Mouse (Mus musculus) left cerebral cortex, postnatal 4 days (tissue): Measurements from ENCODE around the gene Mup21. TPM values are rescaled to one million over a fixed set of nuclear protein-coding genes. Genes with fewer than 3 reads are reported as not detected.
A peak's percentile ranks its signal among the peaks of the same experiment; 100 is the strongest.
"Not testable (repeated sequence)": the region's sequence is repeated elsewhere in the genome, so short reads cannot be mapped to it uniquely, and the experiment has no call there.

ENCODE experiments used
- DNase-seq: peaks from one replicate; pipeline ENCODE4 v3.0.0-alpha.2; 2022
- intact Hi-C: fragments of 180-260 bp; cut with DNase I; formaldehyde crosslinking; loops from one replicate; pipeline ENCODE4 v1.15.1; 2025
- total RNA-seq, 2 experiments: library from RNA; stranded (reverse); gene quantifications; 2 replicates each; pipeline ENCODE4 v1.2.3; 2021

Gene Mup21
- not detected for total RNA-seq

DNA sequence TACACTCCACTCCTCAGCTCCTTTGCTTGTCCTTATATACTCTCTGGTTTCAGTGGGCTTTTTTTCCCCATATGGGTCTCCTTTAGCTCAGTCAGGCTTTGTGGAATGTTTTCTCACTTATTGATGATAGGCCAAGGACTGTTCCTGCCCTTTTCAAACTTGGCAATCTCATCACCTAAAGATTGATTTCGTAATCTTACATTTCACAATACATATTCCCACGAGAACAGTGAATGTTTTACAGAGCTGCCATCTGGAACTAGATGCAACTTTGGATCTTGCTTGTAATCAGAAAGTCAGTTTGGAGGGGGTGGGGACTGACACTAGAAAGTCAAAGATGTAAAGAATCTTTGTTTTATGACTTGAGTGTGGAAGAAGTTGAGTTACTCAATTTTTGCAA is at the start of gene Mup21:
Mup21 (minus strand) TSS at position 53 of the 400 bp plus-strand sequence.
- no peak for DNase-seq
- intact Hi-C loops: no loop called here

DNA sequence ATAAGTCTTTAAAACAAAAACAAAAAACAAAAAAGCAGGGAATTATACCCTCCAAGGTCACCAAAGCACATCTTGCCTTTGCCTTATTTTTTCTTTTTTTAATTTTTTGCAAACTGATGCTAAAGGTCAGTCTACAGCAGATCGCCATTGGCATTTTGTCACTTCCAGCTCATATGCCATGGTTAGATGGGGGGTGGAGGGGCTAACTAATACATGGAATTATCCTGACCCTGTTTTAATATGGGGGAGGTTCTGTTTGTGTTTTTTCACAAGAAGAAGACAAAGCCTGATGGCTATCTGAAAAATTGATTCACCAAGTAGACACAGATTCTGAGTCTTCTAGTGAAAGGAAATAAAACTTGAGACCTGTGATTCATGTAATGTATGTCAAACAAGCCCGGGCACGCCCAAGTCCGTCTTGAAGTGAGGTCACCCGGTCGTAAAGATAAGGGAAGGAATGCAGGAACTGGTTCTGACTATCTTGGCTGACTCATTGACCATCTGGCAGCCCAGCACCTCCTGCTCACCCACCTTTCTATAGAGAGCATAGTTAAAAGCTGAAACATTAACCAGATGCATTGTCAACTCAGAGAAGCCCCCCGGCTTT is 49.4 kb upstream of the Mup21 start:
- intact Hi-C loops: no loop called here
- DNase-seq: no peak

DNA sequence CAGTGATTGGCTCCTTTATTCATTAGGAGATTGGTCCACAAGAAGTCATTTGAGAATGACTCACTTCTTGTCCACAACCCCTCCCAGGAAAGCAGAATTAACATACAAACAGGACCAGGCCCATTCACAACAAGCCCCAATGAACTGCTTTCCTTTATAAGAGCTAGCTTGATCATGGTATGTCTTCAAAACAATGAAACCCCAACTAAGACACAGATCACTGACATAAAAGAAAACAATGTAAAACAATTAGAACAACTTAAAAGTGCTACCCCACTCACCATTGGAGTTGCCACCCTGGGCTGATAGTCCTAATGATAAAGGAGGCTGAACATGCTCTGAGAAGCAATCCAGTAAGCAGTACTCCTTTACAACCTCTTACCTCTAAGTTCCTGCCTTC is 38.1 kb upstream of the Mup21 start:
- intact Hi-C loops: no loop called here
- no peak for DNase-seq

DNA sequence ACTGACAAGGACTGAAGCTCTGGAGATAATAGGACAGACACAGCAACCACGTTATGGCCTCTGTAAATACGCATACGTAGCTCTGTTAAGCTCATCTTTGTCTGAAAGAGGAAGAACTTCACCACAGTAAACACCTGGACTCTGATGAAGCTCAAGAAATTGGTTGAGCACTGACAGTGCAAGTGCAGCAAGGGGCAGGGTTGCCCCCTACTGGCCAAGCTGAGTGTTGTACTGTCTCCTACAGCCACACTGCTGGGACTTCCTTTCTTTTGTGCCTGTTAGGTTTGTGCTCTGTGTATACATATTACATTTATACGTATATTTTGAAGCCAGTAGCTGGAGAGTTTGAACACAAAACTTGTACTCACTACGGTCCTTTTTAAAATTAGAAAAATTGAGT is 26.6 kb upstream of the Mup21 start:
- DNase-seq: peak; percentile 13
- intact Hi-C loops: no loop called here

DNA sequence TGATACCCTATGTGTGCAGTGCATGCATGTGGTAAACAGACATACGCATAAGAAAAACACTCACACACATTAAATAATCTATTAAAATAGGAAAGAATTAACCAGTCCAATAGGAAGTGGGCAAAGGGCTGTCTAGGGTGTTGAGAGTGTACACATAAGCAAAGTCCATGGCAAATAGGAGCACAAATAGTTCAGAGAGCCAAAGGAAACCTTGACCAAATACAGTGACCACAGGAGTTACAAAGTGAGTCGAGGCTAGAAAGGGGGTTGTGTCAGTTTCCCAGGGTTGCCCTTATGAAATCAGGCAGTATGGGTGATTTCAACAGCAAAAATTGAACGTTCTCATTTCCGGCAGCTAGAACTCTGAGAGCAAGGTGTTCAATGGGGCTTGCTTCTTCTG is 23.8 kb upstream of the Mup21 start:
- intact Hi-C loops: no loop called here

DNA sequence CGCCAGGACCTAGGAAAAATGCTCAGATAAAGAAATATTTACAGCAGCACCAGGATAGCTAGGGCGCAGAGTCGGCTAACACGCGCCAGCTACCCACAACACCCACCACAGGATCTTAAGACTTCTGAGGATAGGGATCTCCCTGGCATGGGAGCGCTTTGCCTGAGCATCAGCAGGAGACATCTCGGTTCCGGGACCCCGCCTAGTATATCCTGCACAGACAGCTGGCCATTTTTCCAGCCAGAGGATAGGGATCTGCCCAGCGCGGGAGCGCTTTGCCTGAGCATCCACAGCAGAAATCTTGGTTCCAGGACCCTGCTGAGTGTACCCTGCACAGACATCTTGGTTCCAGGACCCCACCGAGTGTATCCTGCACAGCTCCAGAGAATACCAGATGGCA is 17.0 kb upstream of the Mup21 start:
- DNase-seq, intact Hi-C loops: not testable (repeated sequence)

More for the DNA sequence above, 23.8 kb upstream of the Mup21 start:
- DNase-seq: no peak

DNA sequence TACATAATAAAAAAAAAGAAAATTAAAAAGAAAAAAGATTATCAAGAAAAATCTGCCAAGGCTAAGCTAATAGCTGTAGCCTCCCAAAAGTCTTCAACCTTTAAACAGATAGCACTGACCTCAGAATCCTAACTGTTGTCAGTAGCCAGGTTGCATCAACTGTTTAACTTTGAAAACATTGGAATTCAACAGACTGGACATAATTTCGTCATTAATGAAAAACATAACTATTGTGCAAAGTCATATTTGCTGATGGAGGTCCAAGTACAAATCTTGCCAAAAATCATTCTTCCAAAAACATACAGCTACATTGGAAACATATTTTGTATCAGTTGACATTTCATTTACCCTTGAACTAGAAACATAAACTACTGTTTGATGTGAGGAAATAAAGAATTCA is 7.7 kb upstream of the Mup21 start:
- DNase-seq: no peak
- intact Hi-C loops: no loop called here

DNA sequence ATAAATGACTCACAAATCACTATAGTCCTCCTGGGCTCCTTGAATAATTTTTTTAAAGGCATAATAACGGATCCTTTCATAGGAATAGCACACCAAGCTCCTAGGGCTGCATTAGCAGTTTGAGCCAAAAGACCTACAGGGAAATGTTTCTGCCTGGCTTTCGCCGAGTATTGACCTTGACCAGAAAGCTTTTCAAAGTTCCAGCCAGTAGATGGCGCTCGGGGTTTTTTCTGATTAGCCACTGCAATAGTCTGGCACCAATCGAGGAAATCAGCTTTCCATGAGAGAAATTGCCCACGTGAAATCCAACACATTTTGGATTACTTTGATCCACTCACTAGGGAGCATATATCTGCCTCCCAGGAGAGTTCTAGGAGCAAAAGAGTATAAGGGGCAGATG is 17.0 kb downstream of the Mup21 start:
- intact Hi-C loops: no loop called here
- DNase-seq: peak; percentile 58

DNA sequence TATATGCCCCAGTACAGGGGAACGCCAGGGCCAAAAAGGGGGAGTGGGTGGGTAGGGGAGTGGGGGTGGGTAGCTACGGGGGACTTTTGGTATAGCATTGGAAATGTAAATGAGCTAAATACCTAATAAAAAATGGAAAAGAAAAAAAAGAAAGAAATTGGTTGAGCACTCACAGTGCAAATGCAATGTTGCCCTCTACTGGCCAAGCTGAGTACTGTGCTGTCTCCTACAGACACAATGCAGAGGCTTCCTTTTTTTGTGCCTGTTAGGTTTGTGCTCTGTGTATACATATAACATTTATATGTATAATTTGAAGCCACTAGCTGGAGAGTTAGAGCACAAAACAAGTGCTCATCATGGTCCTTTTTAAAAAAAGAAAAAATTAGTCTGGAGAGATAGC is 47.3 kb downstream of the Mup21 start:
- peak; percentile 22 for DNase-seq
- intact Hi-C loops: not testable (repeated sequence)

Other genes starting within 250 kb of the Mup21 start
- not detected for gene Mup20, start 96.7 kb downstream of the Mup21 start, total RNA-seq
- gene Mup3, start 63.5 kb downstream of the Mup21 start, total RNA-seq: not detected
- 10 to 100 TPM; 24.7 to 24.8 TPM for gene Zfp37, start 80.2 kb upstream of the Mup21 start, total RNA-seq
- 10 to 100 TPM in 1 of 2 experiments, 1 to 10 TPM in 1; 9.5 to 12.2 TPM for gene Slc31a2, start 111.7 kb upstream of the Mup21 start, total RNA-seq
- gene Fkbp15, start 209.7 kb upstream of the Mup21 start, total RNA-seq: 10 to 100 TPM; 36.3 to 38.4 TPM
- gene Slc31a1, start 209.9 kb upstream of the Mup21 start, total RNA-seq: 10 to 100 TPM; 26.7 to 28.7 TPM